Mouse (Mus musculus): Measurements from ENCODE around the gene Pus3.

DNA sequence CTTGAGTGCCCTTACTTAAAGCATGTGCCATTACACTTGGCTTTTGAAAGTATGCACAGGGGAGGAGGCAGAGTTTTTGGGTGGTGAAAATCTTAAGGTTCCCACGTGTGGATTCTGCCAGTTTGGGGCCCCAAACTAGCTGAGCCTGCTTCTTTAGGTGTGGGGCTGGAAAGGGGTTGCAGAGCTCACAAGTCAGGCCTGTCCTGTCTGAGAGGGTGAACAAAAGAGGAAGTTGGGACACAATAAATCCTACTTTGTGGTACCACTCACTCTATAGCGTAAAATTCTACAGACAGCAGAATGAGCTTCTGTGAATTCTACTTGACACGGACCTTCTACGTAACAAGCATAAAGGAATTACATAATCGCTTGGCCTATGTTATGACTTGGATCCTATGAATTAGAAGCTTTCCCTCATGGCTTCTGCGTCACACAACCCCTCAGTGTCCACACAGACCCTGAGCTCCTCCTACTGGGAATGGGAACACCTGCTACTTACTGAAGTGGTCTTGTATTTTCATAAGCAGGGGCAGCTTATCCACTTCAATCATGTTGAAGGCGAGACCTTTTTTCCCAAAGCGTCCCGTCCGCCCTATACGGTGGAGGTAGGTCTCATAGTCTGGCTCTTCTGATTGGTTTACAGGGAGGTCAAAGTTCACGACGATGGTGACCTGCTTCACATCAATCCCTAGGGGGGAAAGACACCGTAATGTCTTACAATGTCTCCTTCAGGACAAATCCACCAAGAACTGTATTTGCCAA is 15.1 kb upstream of the Pus3 start:
- TF ChIP-seq CTCF (IDR thresholded peaks at IDR 0.05; ENCODE audit: low read depth) (no peak), EP300 (IDR thresholded peaks at IDR 0.05; ENCODE audit: low read depth) (no peak)
